Comparison of ENCODE assay signal across 16 mouse cellular contexts in genomic region chr16:87709144-87709543, GRCm38 (mm10). TPM values are rescaled to one million over a fixed set of nuclear protein-coding genes. Genes with fewer than 3 reads are reported as not detected.
DNase-seq lines count a peak whose midpoint lies in the region; ATAC-seq and TF ChIP-seq lines count a peak whose summit lies in the region.
"Had no signal": no experiment of that assay in that cellular context is flagged by ENCODE, and none has a peak within 500 bp of the region (broad histone marks: within the 10 kb centered on the region; RNA-seq: fewer than 3 reads in every experiment).

No protein-coding gene starts in this region.

- H3K4me3 ChIP-seq in kidney, postnatal 0 days (replicated peaks; ENCODE audit: low read depth, low read length) = no peak overlapping the region
- no peak overlapping the region for H3K4me3 ChIP-seq in kidney, adult 2 months (ENCODE audit: insufficient read depth, low read depth, low read length)
- H3K4me3 ChIP-seq in liver, embryonic 13.5 days (replicated peaks) = no peak overlapping the region
- no peak overlapping the region for H3K4me3 ChIP-seq in forebrain, embryonic 12.5 days (replicated peaks)
- H3K4me3 ChIP-seq: heart, embryonic 15.5 days; hindbrain, embryonic 10.5 days; limb, embryonic 15.5 days; neural tube, embryonic 12.5 days had no signal

- WGBS in kidney, postnatal 0 days = 23% methylated on average over 5 of the region's 5 CpGs
- 27% methylated on average over 5 of the region's 5 CpGs for WGBS in kidney, adult 2 months
- 25% methylated on average over 5 of the region's 5 CpGs for WGBS in liver, embryonic 13.5 days (ENCODE audit: insufficient replicate concordance)
- 73% methylated on average over 5 of the region's 5 CpGs for WGBS in forebrain, embryonic 12.5 days

- no peak overlapping the region for H3K4me2 ChIP-seq in kidney, postnatal 0 days (ENCODE audit: low read length)
- H3K4me2 ChIP-seq in liver, embryonic 13.5 days = no peak overlapping the region
- H3K4me2 ChIP-seq in forebrain, embryonic 12.5 days = no peak overlapping the region
- H3K4me2 ChIP-seq: heart, embryonic 15.5 days; limb, embryonic 15.5 days; neural tube, embryonic 12.5 days had no signal

- H3K27ac ChIP-seq in kidney, postnatal 0 days = no peak overlapping the region
- H3K27ac ChIP-seq in kidney, adult 2 months (ENCODE audit: insufficient read depth, low read depth, low read length) = no peak overlapping the region
- H3K27ac ChIP-seq in liver, embryonic 13.5 days = peak overlapping the region; percentile 91
- H3K27ac ChIP-seq in forebrain, embryonic 12.5 days = no peak overlapping the region
- H3K27ac ChIP-seq: heart, embryonic 15.5 days; hindbrain, embryonic 10.5 days; limb, embryonic 15.5 days; neural tube, embryonic 12.5 days had no signal

- ATAC-seq in kidney, postnatal 0 days (replicated peaks; ENCODE audit: low FRiP score, low read depth) = no peak
- ATAC-seq in CD4-positive, CD25-positive, alpha-beta regulatory T cell, adult 4 months = peak; percentile 44
- no peak for ATAC-seq in liver, embryonic 13.5 days (ENCODE audit: low read depth)
- no peak for ATAC-seq in forebrain, embryonic 12.5 days (ENCODE audit: low FRiP score)
- ATAC-seq: forebrain, embryonic 16.5 days had no signal

- DNase-seq in kidney, postnatal 0 days (ENCODE audit: low spot score) = peak; percentile 43
- no peak for DNase-seq in kidney, adult 2 months
- DNase-seq in CD4-positive helper T cell, adult 2 months (ENCODE audit: low read depth, low spot score) = peak; percentile 17
- DNase-seq in liver, embryonic 13.5 days = no peak
- no peak for DNase-seq in gastrocnemius, adult 18-20 months (ENCODE audit: low spot score)
- DNase-seq: adrenal gland, postnatal 10 days; cerebellum, adult 18-20 months; kidney, postnatal 36 days; right cerebral cortex, postnatal 25 days had no signal

- H3K4me1 ChIP-seq in kidney, postnatal 0 days (replicated peaks; ENCODE audit: insufficient read depth, low read length) = peaks cover 33% of the 10 kb centered on the region
- H3K4me1 ChIP-seq in kidney, adult 2 months (ENCODE audit: control insufficient read depth, insufficient read depth, low read length) = peaks cover 34% of the 10 kb centered on the region
- peaks cover 100% of the 10 kb centered on the region for H3K4me1 ChIP-seq in liver, embryonic 13.5 days (replicated peaks)
- H3K4me1 ChIP-seq in forebrain, embryonic 12.5 days = peaks cover 42% of the 10 kb centered on the region

- no peak overlapping the region for H3K9ac ChIP-seq in kidney, postnatal 0 days (ENCODE audit: low read depth, low read length)
- H3K9ac ChIP-seq in liver, embryonic 13.5 days = peak overlapping the region; percentile 47
- H3K9ac ChIP-seq in forebrain, embryonic 12.5 days = no peak overlapping the region
- H3K9ac ChIP-seq: heart, embryonic 15.5 days; limb, embryonic 15.5 days; neural tube, embryonic 12.5 days had no signal

- no peaks in the 10 kb centered on the region for H3K36me3 ChIP-seq in kidney, postnatal 0 days (ENCODE audit: insufficient read depth, low read length)
- no peaks in the 10 kb centered on the region for H3K36me3 ChIP-seq in kidney, adult 2 months (ENCODE audit: control insufficient read depth, insufficient read depth, low read length)
- H3K36me3 ChIP-seq in liver, embryonic 13.5 days = no peaks in the 10 kb centered on the region
- H3K36me3 ChIP-seq in forebrain, embryonic 12.5 days (replicated peaks) = no peaks in the 10 kb centered on the region
- H3K36me3 ChIP-seq: heart, embryonic 15.5 days; hindbrain, embryonic 10.5 days; limb, embryonic 15.5 days; neural tube, embryonic 12.5 days had no signal

- no peak for TF ChIP-seq POLR2A in kidney, adult 2 months (IDR thresholded peaks at IDR 0.05; ENCODE audit: low read depth, low read length)

- no peaks in the 10 kb centered on the region for H3K9me3 ChIP-seq in kidney, postnatal 0 days (replicated peaks; ENCODE audit: low read length)
- H3K9me3 ChIP-seq in liver, embryonic 13.5 days (replicated peaks) = no peaks in the 10 kb centered on the region
- no peaks in the 10 kb centered on the region for H3K9me3 ChIP-seq in forebrain, embryonic 12.5 days
- H3K9me3 ChIP-seq: heart, embryonic 15.5 days; hindbrain, embryonic 10.5 days; limb, embryonic 15.5 days; neural tube, embryonic 12.5 days had no signal

- no peaks in the 10 kb centered on the region for H3K27me3 ChIP-seq in kidney, postnatal 0 days (ENCODE audit: insufficient read depth, low read length)
- no peaks in the 10 kb centered on the region for H3K27me3 ChIP-seq in kidney, adult 2 months (replicated peaks; ENCODE audit: control insufficient read depth, insufficient read depth, low read length)
- H3K27me3 ChIP-seq in liver, embryonic 13.5 days = no peaks in the 10 kb centered on the region
- H3K27me3 ChIP-seq in forebrain, embryonic 12.5 days = no peaks in the 10 kb centered on the region
- H3K27me3 ChIP-seq: heart, embryonic 15.5 days; limb, embryonic 15.5 days; neural tube, embryonic 12.5 days had no signal

- no peak for TF ChIP-seq CTCF in kidney, postnatal 0 days (IDR thresholded peaks at IDR 0.05; ENCODE audit: low read depth)
- no peak for TF ChIP-seq CTCF in kidney, adult 2 months (conservative IDR thresholded peaks at IDR 0.05; ENCODE audit: insufficient read depth, insufficient read length, low read depth, low read length)

RNA-seq across cellular contexts. Expression of gene Bach1, which starts 10.4 kb away (rescaled TPM):
- 6.5 and 8.6 TPM in 2 replicates for polyA plus RNA-seq in kidney, postnatal 0 days (2015; fragmentation: Nextera tagmentation; extraction: Ambion mirVana)
- 8.6 and 9.7 TPM in 2 replicates for polyA plus RNA-seq in kidney, adult 2 months (2012; rRNA removed)
- polyA plus RNA-seq in CD4-positive, CD25-positive, alpha-beta regulatory T cell, adult 4 months (2017; shearing (Covaris generic)) = 1 to 10 TPM; 3.4 to 3.9 TPM
- polyA plus RNA-seq in liver, embryonic 13.5 days (2015; fragmentation: Nextera tagmentation; extraction: Ambion mirVana) = 6.3 and 9.0 TPM in 2 replicates
- 10 to 100 TPM; 20.1 to 21.7 TPM for total RNA-seq in gastrocnemius, adult 18-20 months (2021)
- 19.3 and 19.4 TPM in 2 replicates for polyA plus RNA-seq in forebrain, embryonic 12.5 days (2016; fragmentation: Nextera tagmentation; extraction: Ambion mirVana)

Comparison
In these comparisons a context has a peak if more than half of its experiments do, and no peak if none do; other contexts are left out.
1. DNase-seq: peak in kidney, postnatal 0 days (single experiment) and CD4-positive helper T cell, adult 2 months (single experiment); none in kidney, adult 2 months (single experiment), liver, embryonic 13.5 days (single experiment) and gastrocnemius, adult 18-20 months (single experiment).